Mouse (Mus musculus) embryonic fibroblast, embryonic 13.5 days (primary cell): ENCODE results near the gene Ptpru.
"Not testable (repeated sequence)": the region's sequence is repeated elsewhere in the genome, so short reads cannot be mapped to it uniquely, and the experiment has no call there.

Experiments
- CTCF ChIP-seq: IDR thresholded peaks from 2 replicates; pipeline ENCODE4 v1.5.1; 2011; ENCODE audit warnings: mild to moderate bottlenecking, control low read depth, low read length, moderate library complexity, borderline replicate concordance; ENCODE audit not compliant: insufficient read depth
- POLR2A ChIP-seq: IDR thresholded peaks from 2 replicates; pipeline ENCODE4 v1.6.1; 2011; ENCODE audit warnings: low read depth, mild to moderate bottlenecking, control low read depth, low read length, moderate library complexity

- TF ChIP-seq CTCF, POLR2A: not testable (repeated sequence)
Measured at GRCm38 (mm10) chr4:131804732-131805131, 33.4 kb downstream of the Ptpru start.
